ENCODE assay signal across 9 mouse cellular contexts in genomic region chr11:93531029-93531680, GRCm38 (mm10).
DNase-seq lines count a peak whose midpoint lies in the region; ATAC-seq and TF ChIP-seq lines count a peak whose summit lies in the region.
"Had no signal": no experiment of that assay in that cellular context is flagged by ENCODE, and none has a peak within 500 bp of the region (broad histone marks: within the 10 kb centered on the region; RNA-seq: fewer than 3 reads in every experiment).

No protein-coding gene starts in this region.

- no peak overlapping the region for H3K4me2 ChIP-seq in forebrain, postnatal 0 days (ENCODE audit: low read depth)
- H3K4me2 ChIP-seq in forebrain, embryonic 16.5 days (ENCODE audit: low read length), result no peak overlapping the region
- H3K4me2 ChIP-seq in heart, embryonic 12.5 days, result no peak overlapping the region
- no peak overlapping the region for H3K4me2 ChIP-seq in forebrain, embryonic 13.5 days
- H3K4me2 ChIP-seq: limb, embryonic 12.5 days had no signal

- no peak for ATAC-seq in forebrain, postnatal 0 days
- no peak for ATAC-seq in forebrain, embryonic 16.5 days
- ATAC-seq in heart, embryonic 12.5 days (ENCODE audit: insufficient number of reproducible peaks, low FRiP score), result peak; percentile 91
- no peak for ATAC-seq in forebrain, embryonic 13.5 days

- TF ChIP-seq POLR2A in liver, adult 2 months (IDR thresholded peaks at IDR 0.05; ENCODE audit: extremely low read depth, insufficient read depth, low read length), result no peak

- no peak overlapping the region for H3K27ac ChIP-seq in forebrain, postnatal 0 days (ENCODE audit: low read depth, low read length)
- no peak overlapping the region for H3K27ac ChIP-seq in forebrain, embryonic 16.5 days (ENCODE audit: low read length)
- peak overlapping the region; percentile 47; the same call in 1 of the 2 replicates for H3K27ac ChIP-seq in heart, embryonic 12.5 days (ENCODE audit: poor library complexity, severe bottlenecking)
- H3K27ac ChIP-seq in liver, adult 2 months (replicated peaks; ENCODE audit: insufficient read depth, low read depth, low read length), result no peak overlapping the region
- H3K27ac ChIP-seq in forebrain, embryonic 13.5 days, result no peak overlapping the region
- H3K27ac ChIP-seq: limb, embryonic 12.5 days had no signal

- TF ChIP-seq CTCF in forebrain, postnatal 0 days (IDR thresholded peaks at IDR 0.05; ENCODE audit: low read depth), result no peak
- no peak for TF ChIP-seq CTCF in liver, adult 2 months (IDR thresholded peaks at IDR 0.05; ENCODE audit: low read depth, low read length)

- no peaks in the 10 kb centered on the region for H3K4me1 ChIP-seq in forebrain, postnatal 0 days (ENCODE audit: insufficient read depth)
- H3K4me1 ChIP-seq in forebrain, embryonic 16.5 days (replicated peaks; ENCODE audit: control insufficient read depth, insufficient read depth, low read length), result no peaks in the 10 kb centered on the region
- no peaks in the 10 kb centered on the region for H3K4me1 ChIP-seq in heart, embryonic 12.5 days (replicated peaks)
- peaks cover 2% of the 10 kb centered on the region; the same call in 1 of the 2 replicates for H3K4me1 ChIP-seq in liver, adult 2 months (ENCODE audit: control insufficient read depth, insufficient read depth, low read length)
- H3K4me1 ChIP-seq in forebrain, embryonic 13.5 days, result no peaks in the 10 kb centered on the region
- H3K4me1 ChIP-seq: limb, embryonic 12.5 days had no signal

- H3K79me2 ChIP-seq in liver, adult 2 months (ENCODE audit: control insufficient read depth, insufficient read depth, low read length), result no peaks in the 10 kb centered on the region

- no peaks in the 10 kb centered on the region for H3K36me3 ChIP-seq in forebrain, postnatal 0 days (ENCODE audit: insufficient read depth)
- no peaks in the 10 kb centered on the region for H3K36me3 ChIP-seq in forebrain, embryonic 16.5 days (ENCODE audit: control insufficient read depth, insufficient read depth)
- no peaks in the 10 kb centered on the region for H3K36me3 ChIP-seq in heart, embryonic 12.5 days
- no peaks in the 10 kb centered on the region for H3K36me3 ChIP-seq in liver, adult 2 months (ENCODE audit: control insufficient read depth, insufficient read depth, low read length)
- H3K36me3 ChIP-seq in forebrain, embryonic 13.5 days (ENCODE audit: poor library complexity, severe bottlenecking), result no peaks in the 10 kb centered on the region
- H3K36me3 ChIP-seq: limb, embryonic 12.5 days had no signal

- DNase-seq in forebrain, postnatal 0 days, result peak; percentile 17
- peak; percentile 30 for DNase-seq in 3T3-L1 (ENCODE audit: low read depth, low spot score)
- DNase-seq in cerebellum, adult 8-10 months, result peak; percentile 84
- peak; percentile 68 for DNase-seq in liver, adult 2 months (ENCODE audit: extremely low read depth, low read depth, low spot score)
- peak; percentile 73 for DNase-seq in testis, postnatal 10 days (ENCODE audit: low spot score)

- no peaks in the 10 kb centered on the region for H3K9me3 ChIP-seq in forebrain, postnatal 0 days (ENCODE audit: low read length)
- no peaks in the 10 kb centered on the region for H3K9me3 ChIP-seq in forebrain, embryonic 16.5 days (ENCODE audit: control insufficient read depth, low read length)
- H3K9me3 ChIP-seq in heart, embryonic 12.5 days (replicated peaks), result no peaks in the 10 kb centered on the region
- H3K9me3 ChIP-seq in forebrain, embryonic 13.5 days (replicated peaks), result no peaks in the 10 kb centered on the region

- H3K27me3 ChIP-seq in forebrain, postnatal 0 days (ENCODE audit: insufficient read depth, low read length), result no peaks in the 10 kb centered on the region
- no peaks in the 10 kb centered on the region for H3K27me3 ChIP-seq in forebrain, embryonic 16.5 days (replicated peaks; ENCODE audit: control insufficient read depth, insufficient read depth, low read length)
- no peaks in the 10 kb centered on the region for H3K27me3 ChIP-seq in heart, embryonic 12.5 days (replicated peaks)
- H3K27me3 ChIP-seq in liver, adult 2 months (ENCODE audit: control insufficient read depth, insufficient read depth, low read length), result no peaks in the 10 kb centered on the region
- H3K27me3 ChIP-seq in forebrain, embryonic 13.5 days, result no peaks in the 10 kb centered on the region
- H3K27me3 ChIP-seq: limb, embryonic 12.5 days had no signal

- 45% methylated on average over 7 of the region's 7 CpGs for WGBS in forebrain, postnatal 0 days
- 50% methylated on average over 7 of the region's 7 CpGs for whole genome bisulfite sequencing in forebrain, embryonic 16.5 days
- WGBS in heart, embryonic 12.5 days, result 32% methylated on average over 7 of the region's 7 CpGs
- 25% methylated on average over 7 of the region's 7 CpGs for WGBS in liver, adult 2 months
- 73% methylated on average over 7 of the region's 7 CpGs for WGBS in forebrain, embryonic 13.5 days

- no peak overlapping the region for H3K4me3 ChIP-seq in forebrain, postnatal 0 days (ENCODE audit: low read depth, low read length)
- no peak overlapping the region for H3K4me3 ChIP-seq in forebrain, embryonic 16.5 days (replicated peaks; ENCODE audit: low read length)
- no peak overlapping the region for H3K4me3 ChIP-seq in heart, embryonic 12.5 days
- H3K4me3 ChIP-seq in liver, adult 2 months (ENCODE audit: insufficient read depth, low read depth, low read length), result no peak overlapping the region
- no peak overlapping the region for H3K4me3 ChIP-seq in forebrain, embryonic 13.5 days
- H3K4me3 ChIP-seq: limb, embryonic 12.5 days had no signal

- H3K9ac ChIP-seq in forebrain, postnatal 0 days, result no peak overlapping the region
- no peak overlapping the region for H3K9ac ChIP-seq in forebrain, embryonic 16.5 days (replicated peaks; ENCODE audit: low read depth, low read length)
- no peak overlapping the region for H3K9ac ChIP-seq in heart, embryonic 12.5 days
- H3K9ac ChIP-seq in liver, adult 2 months (ENCODE audit: low read depth, low read length), result no peak overlapping the region
- H3K9ac ChIP-seq in forebrain, embryonic 13.5 days, result no peak overlapping the region
- H3K9ac ChIP-seq: limb, embryonic 12.5 days had no signal

Comparison
In these comparisons a context has a peak if more than half of its experiments do, and no peak if none do; other contexts are left out.
1. DNase-seq: peak in every context shown above with its lines; median percentile 84 in cerebellum, adult 8-10 months; 73 in testis, postnatal 10 days; 68 in liver, adult 2 months; 30 in 3T3-L1; 17 in forebrain, postnatal 0 days.